Comparison of ENCODE assay signal across 8 mouse cellular contexts in genomic region chr5:30814424-30815119, GRCm38 (mm10). TPM values are rescaled to one million over a fixed set of nuclear protein-coding genes. Genes with fewer than 3 reads are reported as not detected.
A peak's percentile ranks its signal among the peaks of the same experiment; 100 is the strongest.
DNase-seq lines count a peak whose midpoint lies in the region; ATAC-seq and TF ChIP-seq lines count a peak whose summit lies in the region.

Gene Mapre3 (plus strand): TSS chr5:30814641.

- peak; percentile 98 for ATAC-seq in hindbrain, embryonic 11.5 days (ENCODE audit: low FRiP score)
- peak; percentile 95 for ATAC-seq in lung, embryonic 16.5 days (ENCODE audit: low read depth)

- no peak for TF ChIP-seq POLR2A in thymus, adult 2 months (IDR thresholded peaks at IDR 0.05; ENCODE audit: control insufficient read depth, extremely low read depth, insufficient read depth, low read length, poor library complexity)

- no peaks in the 10 kb centered on the region for H3K27me3 ChIP-seq in hindbrain, embryonic 11.5 days (ENCODE audit: control insufficient read depth, insufficient read depth, low read length)
- no peaks in the 10 kb centered on the region for H3K27me3 ChIP-seq in lung, embryonic 16.5 days (ENCODE audit: control insufficient read depth, insufficient read depth, low read depth, low read length)
- no peaks in the 10 kb centered on the region; the same call in 1 of the 2 replicates for H3K27me3 ChIP-seq in thymus, adult 2 months (ENCODE audit: control insufficient read depth, insufficient read depth, low read length)

- peak within 1 kb of the TSS; percentile 64 for H3K4me2 ChIP-seq in hindbrain, embryonic 11.5 days (replicated peaks; ENCODE audit: low read depth, low read length)
- peak within 1 kb of the TSS; percentile 82 for H3K4me2 ChIP-seq in lung, embryonic 16.5 days (ENCODE audit: low read depth, low read length)

- H3K4me3 ChIP-seq in hindbrain, embryonic 11.5 days (ENCODE audit: low read depth, low read length), result peak within 1 kb of the TSS; percentile 77
- peak within 1 kb of the TSS; percentile 78 for H3K4me3 ChIP-seq in lung, embryonic 16.5 days (ENCODE audit: low read length)
- peak within 1 kb of the TSS; percentile 94 for H3K4me3 ChIP-seq in thymus, adult 2 months (ENCODE audit: control insufficient read depth, insufficient read depth, low read length)

- H3K27ac ChIP-seq in hindbrain, embryonic 11.5 days (ENCODE audit: low read depth, low read length), result peak within 1 kb of the TSS; percentile 89
- peak within 1 kb of the TSS; percentile 30; the same call in 1 of the 2 replicates for H3K27ac ChIP-seq in lung, embryonic 16.5 days (ENCODE audit: low read length)
- H3K27ac ChIP-seq in thymus, adult 2 months (ENCODE audit: control insufficient read depth, insufficient read depth, low read length), result no peak within 1 kb of the TSS

- WGBS in hindbrain, embryonic 11.5 days, result under 1% methylated on average over 41 of the region's 59 CpGs
- WGBS in lung, embryonic 16.5 days, result under 1% methylated on average over 59 of the region's 59 CpGs
- under 1% methylated on average over 59 of the region's 59 CpGs for WGBS in thymus, adult 2 months

- H3K36me3 ChIP-seq in hindbrain, embryonic 11.5 days (ENCODE audit: control insufficient read depth, insufficient read depth, low read length), result no peaks in the 10 kb centered on the region
- no peaks in the 10 kb centered on the region for H3K36me3 ChIP-seq in lung, embryonic 16.5 days (ENCODE audit: control insufficient read depth, insufficient read depth, low read length)
- no peaks in the 10 kb centered on the region for H3K36me3 ChIP-seq in thymus, adult 2 months (ENCODE audit: control insufficient read depth, insufficient read depth, low read length)

- H3K9me3 ChIP-seq in hindbrain, embryonic 11.5 days (ENCODE audit: control insufficient read depth, low read length), result no peaks in the 10 kb centered on the region
- no peaks in the 10 kb centered on the region for H3K9me3 ChIP-seq in lung, embryonic 16.5 days (ENCODE audit: control insufficient read depth, low read length)

- peaks cover 8% of the 10 kb centered on the region; the same call in 1 of the 2 replicates for H3K4me1 ChIP-seq in hindbrain, embryonic 11.5 days (replicated peaks; ENCODE audit: control insufficient read depth, insufficient read depth, low read length)
- peaks cover 15% of the 10 kb centered on the region for H3K4me1 ChIP-seq in lung, embryonic 16.5 days (replicated peaks; ENCODE audit: control insufficient read depth, insufficient read depth, low read length)
- peaks cover 7% of the 10 kb centered on the region for H3K4me1 ChIP-seq in thymus, adult 2 months (replicated peaks; ENCODE audit: control insufficient read depth, insufficient read depth, low read length)

- no peak for TF ChIP-seq CTCF in thymus, adult 2 months (IDR thresholded peaks at IDR 0.05; ENCODE audit: borderline replicate concordance, control insufficient read depth, extremely low read depth, insufficient read depth, low read length, poor library complexity)

- peak; percentile 94 for DNase-seq in Muller cell, postnatal 12 days (ENCODE audit: inconsistent ontology term)
- peak; percentile 97 to 99 for DNase-seq in cerebellum, postnatal 10 days
- DNase-seq in frontal cortex, postnatal 10 days (ENCODE audit: low spot score in 2 of 2), result peak; percentile 92 to 94
- DNase-seq in hindbrain, embryonic 11.5 days (ENCODE audit: low spot score), result peak; percentile 98
- peak; percentile 94 for DNase-seq in layer of hippocampus, adult 9-11 months
- DNase-seq in ovary, adult 18-20 months (ENCODE audit: low spot score), result peak; percentile 89
- DNase-seq in thymus, adult 2 months, result peak; percentile 85

- H3K9ac ChIP-seq in hindbrain, embryonic 11.5 days (ENCODE audit: low read depth, low read length), result peak within 1 kb of the TSS; percentile 85
- H3K9ac ChIP-seq in lung, embryonic 16.5 days (ENCODE audit: low read length), result peak within 1 kb of the TSS; percentile 80

RNA-seq across cellular contexts. Expression of gene Mapre3, which starts in this region (rescaled TPM):
- polyA plus RNA-seq in hindbrain, embryonic 11.5 days (2014; fragmentation: Nextera tagmentation; extraction: Ambion mirVana), result 34.1 and 38.2 TPM in 2 replicates
- 22.4 and 25.4 TPM in 2 replicates for polyA plus RNA-seq in lung, embryonic 16.5 days (2015; fragmentation: Nextera tagmentation; extraction: Ambion mirVana)
- polyA plus RNA-seq in thymus, adult 2 months (2012; rRNA removed), result 11.5 and 16.6 TPM in 2 replicates
